Mouse (Mus musculus): ENCODE data around the gene Tardbp. TPM values are rescaled to one million over a fixed set of nuclear protein-coding genes. Genes with fewer than 3 reads are reported as not detected.

Gene Tardbp
- polyA plus RNA-seq, 1 experiment, result 433 TPM

DNA sequence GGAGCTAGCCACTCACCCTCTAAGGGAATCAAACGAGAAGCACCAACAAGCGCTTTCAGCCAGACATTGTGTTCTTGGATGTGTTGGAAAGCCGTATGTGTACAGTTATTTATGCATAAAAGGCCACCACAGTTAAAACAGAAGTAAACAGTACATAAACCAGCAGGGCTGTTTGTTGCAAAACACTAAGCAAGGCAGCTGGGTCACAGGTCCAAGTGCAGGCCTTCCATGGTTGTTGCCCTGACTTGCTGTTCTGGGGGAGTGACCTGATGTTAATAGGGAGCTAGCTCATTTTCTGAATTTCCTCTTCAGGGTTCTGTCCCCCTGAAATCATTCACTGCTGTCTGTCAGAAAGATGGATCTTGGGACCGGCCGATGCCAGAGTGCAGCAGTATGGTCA lies 17.0 kb downstream of the Tardbp start:
- no peak overlapping the region for H3K27ac ChIP-seq (ENCODE audit: insufficient read depth, low read depth, low read length)
- TF ChIP-seq POLR2A (IDR thresholded peaks at IDR 0.05; ENCODE audit: insufficient read depth, low read depth, low read length) (no peak), CTCF (IDR thresholded peaks at IDR 0.05; ENCODE audit: insufficient read depth, low read depth, low read length) (no peak)
- WGBS, result 83% methylated on average over 5 of the region's 5 CpGs
- no peak overlapping the region for H3K4me3 ChIP-seq (ENCODE audit: insufficient read depth, low read depth, low read length)
- peaks cover 2% of the 10 kb centered on the region; the same call in 1 of the 2 replicates for H3K4me1 ChIP-seq (ENCODE audit: control insufficient read depth, insufficient read depth, low read length)

DNA sequence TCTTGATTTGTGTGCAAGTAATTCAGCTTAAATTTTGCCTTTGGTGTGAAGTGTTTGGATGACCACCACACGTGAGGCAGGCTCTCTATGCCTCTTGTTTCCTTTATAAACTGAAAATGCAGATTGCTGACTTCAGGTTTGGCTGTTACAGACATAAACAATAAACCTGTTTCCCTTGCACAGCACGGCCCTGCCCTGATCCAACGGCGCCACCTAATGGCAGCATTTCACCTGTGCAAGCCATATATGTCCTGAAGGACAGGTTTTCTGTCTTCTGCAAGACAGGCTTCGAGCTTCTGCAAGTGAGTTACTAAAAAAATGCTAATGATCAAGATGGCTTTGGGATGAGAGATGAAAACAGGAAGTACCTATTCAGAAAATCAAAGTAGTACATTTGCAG lies 19.1 kb downstream of the Tardbp start:
- H3K4me3 ChIP-seq (ENCODE audit: insufficient read depth, low read depth, low read length), result no peak overlapping the region
- no peak overlapping the region for H3K27ac ChIP-seq (ENCODE audit: insufficient read depth, low read depth, low read length)
- TF ChIP-seq POLR2A (IDR thresholded peaks at IDR 0.05; ENCODE audit: insufficient read depth, low read depth, low read length), result no peak
- peak; percentile 47; the same call in 1 of the 2 replicates for TF ChIP-seq CTCF (IDR thresholded peaks at IDR 0.05; ENCODE audit: insufficient read depth, low read depth, low read length)
- 21% methylated on average over 5 of the region's 5 CpGs for WGBS
- H3K4me1 ChIP-seq (ENCODE audit: control insufficient read depth, insufficient read depth, low read length), result peaks cover 23% of the 10 kb centered on the region

DNA sequence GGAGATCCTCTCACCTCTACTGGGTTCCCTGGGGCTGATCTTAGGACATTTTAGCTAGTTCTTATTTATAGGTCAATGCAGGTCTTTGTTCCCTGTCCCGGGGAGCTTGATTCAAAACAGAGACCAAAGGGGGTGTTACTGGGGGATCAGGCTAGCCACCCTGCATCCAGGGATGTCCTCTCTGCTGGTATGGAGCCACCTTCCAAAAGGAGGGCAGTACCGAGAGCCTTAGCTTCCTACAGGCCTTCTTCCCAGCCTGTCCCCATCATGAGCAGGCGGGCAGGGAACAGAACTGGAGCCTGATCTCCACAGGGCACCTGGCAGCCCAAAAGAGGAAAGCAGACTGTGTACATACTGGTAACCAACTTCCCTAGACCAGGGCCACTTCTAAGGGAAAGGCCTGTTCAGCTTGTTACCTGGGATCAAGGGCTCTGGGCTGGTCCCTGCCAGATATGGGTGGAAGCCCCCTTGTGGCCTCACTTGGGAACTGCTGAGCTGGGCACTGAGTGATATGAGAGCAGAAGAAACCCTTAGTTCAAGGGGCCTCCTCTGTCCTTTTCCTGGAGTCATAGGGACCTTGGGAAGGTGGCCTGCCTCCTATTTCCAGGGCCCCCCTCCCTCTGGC lies 22.2 kb downstream of the Tardbp start:
- Histone ChIP-seq H3K4me3 (ENCODE audit: insufficient read depth, low read depth, low read length) (no peak overlapping the region), H3K27ac (ENCODE audit: insufficient read depth, low read depth, low read length) (peak overlapping the region; percentile 54), H3K4me1 (ENCODE audit: control insufficient read depth, insufficient read depth, low read length) (peaks cover 23% of the 10 kb centered on the region)
- TF ChIP-seq CTCF (IDR thresholded peaks at IDR 0.05; ENCODE audit: insufficient read depth, low read depth, low read length) (peak; percentile 68), POLR2A (IDR thresholded peaks at IDR 0.05; ENCODE audit: insufficient read depth, low read depth, low read length) (no peak)
- 77% methylated on average over 3 of the region's 3 CpGs for WGBS

DNA sequence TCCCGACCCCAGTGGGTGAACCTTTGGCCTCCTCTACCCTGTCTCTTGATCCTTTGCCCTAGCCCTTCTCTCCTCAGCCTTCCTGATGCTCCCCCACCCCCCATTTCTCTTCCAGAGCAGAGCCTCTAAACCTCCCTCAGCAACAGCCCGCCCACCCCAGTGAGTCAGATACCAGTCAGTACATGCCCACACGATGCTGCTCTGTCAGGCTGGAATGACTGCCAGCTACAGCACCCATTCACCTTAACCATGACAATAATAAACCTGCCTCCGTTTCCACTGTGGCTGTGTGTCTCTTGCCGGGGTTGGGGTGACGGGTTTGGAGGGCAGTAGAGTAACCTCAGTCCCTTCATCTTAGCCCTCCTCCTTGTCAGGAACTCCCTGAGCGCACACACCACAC lies 22.7 kb downstream of the Tardbp start:
- H3K4me3 ChIP-seq (ENCODE audit: insufficient read depth, low read depth, low read length), result no peak overlapping the region
- 52% methylated on average over 7 of the region's 7 CpGs for WGBS
- peaks cover 23% of the 10 kb centered on the region for H3K4me1 ChIP-seq (ENCODE audit: control insufficient read depth, insufficient read depth, low read length)

DNA sequence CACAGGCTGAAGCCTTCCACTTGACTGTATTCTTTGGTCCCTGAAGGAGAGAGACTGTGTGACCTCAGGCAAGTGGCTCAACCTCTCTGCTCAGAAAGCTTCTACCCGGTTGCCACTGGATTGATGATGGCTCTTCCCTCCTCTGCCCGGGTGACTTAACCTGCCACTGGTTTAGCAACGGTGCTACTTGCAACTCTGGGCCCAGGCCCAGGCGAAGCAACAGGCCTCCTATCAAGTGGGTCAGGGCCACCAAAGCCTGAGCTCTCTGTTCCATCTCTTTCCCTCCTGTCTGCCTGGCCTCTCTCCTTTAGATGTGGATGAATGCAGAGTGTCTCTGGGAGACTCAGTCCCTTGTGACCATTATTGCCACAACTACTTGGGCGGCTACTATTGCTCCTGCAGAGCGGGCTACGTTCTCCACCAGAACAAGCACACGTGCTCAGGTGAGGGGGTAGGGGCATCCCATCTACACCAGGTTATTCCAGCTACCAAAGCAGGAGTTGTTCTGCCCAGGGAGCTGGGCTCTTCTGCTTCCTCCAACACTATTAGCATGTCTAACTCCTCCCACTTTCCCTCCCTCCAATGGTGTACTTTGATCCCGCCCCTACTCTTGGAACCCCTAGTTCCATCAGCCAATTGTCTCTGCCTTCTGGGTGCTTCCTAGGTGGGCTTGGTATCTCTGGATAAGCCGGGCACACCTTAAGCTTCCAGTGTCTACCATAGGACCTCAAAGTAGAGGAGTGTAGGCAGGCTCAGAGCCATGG lies 23.3 kb downstream of the Tardbp start:
- TF ChIP-seq CTCF (IDR thresholded peaks at IDR 0.05; ENCODE audit: insufficient read depth, low read depth, low read length) (no peak), POLR2A (IDR thresholded peaks at IDR 0.05; ENCODE audit: insufficient read depth, low read depth, low read length) (no peak)
- 67% methylated on average over 10 of the region's 10 CpGs for WGBS
- Histone ChIP-seq H3K4me1 (ENCODE audit: control insufficient read depth, insufficient read depth, low read length) (peaks cover 23% of the 10 kb centered on the region), H3K27ac (ENCODE audit: insufficient read depth, low read depth, low read length) (peak overlapping the region; percentile 67), H3K4me3 (ENCODE audit: insufficient read depth, low read depth, low read length) (no peak overlapping the region)

More for the DNA sequence above, 22.7 kb downstream of the Tardbp start:
- H3K27ac ChIP-seq (ENCODE audit: insufficient read depth, low read depth, low read length), result peak overlapping the region; percentile 67
- TF ChIP-seq CTCF (IDR thresholded peaks at IDR 0.05; ENCODE audit: insufficient read depth, low read depth, low read length) (no peak), POLR2A (IDR thresholded peaks at IDR 0.05; ENCODE audit: insufficient read depth, low read depth, low read length) (no peak)

DNA sequence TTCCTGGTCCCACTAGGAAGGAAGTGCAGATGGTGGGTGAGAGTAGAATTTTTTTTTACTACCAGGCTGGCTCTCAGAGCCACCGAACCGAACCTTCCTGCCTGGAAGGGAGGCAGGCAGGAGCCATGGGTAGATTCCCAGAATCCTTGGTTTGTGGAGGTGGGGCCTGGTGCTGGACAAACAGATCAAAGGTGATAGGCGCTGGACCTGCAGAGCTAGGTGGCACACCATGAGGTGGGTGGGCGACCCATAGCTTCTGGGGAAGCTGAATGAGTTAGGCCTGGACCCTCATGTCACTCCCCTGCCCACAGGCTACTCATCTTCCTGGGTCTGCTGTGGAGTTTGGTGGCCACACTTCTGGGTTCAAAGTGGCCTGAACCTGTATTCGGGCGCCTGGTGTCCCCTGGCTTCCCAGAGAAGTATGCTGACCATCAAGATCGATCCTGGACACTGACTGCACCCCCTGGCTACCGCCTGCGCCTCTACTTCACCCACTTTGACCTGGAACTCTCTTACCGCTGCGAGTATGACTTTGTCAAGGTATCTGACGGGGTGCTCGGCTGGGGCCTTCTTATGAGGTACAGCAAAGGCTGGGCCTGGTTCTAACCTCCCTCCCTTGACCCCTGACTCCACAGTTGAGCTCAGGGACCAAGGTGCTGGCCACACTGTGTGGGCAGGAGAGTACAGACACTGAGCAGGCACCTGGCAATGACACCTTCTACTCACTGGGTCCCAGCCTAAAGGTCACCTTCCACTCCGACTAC lies 24.3 kb downstream of the Tardbp start, which contains the start of gene Masp2:
Gene Masp2, plus strand, starts transcription at position 198 of the 764 bp plus-strand sequence.
- TF ChIP-seq CTCF (IDR thresholded peaks at IDR 0.05; ENCODE audit: insufficient read depth, low read depth, low read length) (no peak), POLR2A (IDR thresholded peaks at IDR 0.05; ENCODE audit: insufficient read depth, low read depth, low read length) (no peak)
- Histone ChIP-seq H3K4me1 (ENCODE audit: control insufficient read depth, insufficient read depth, low read length) (peaks cover 23% of the 10 kb centered on the region), H3K27ac (ENCODE audit: insufficient read depth, low read depth, low read length) (no peak within 1 kb of the TSS), H3K4me3 (ENCODE audit: insufficient read depth, low read depth, low read length) (no peak within 1 kb of the TSS)
- 89% methylated on average over 14 of the region's 14 CpGs for WGBS

DNA sequence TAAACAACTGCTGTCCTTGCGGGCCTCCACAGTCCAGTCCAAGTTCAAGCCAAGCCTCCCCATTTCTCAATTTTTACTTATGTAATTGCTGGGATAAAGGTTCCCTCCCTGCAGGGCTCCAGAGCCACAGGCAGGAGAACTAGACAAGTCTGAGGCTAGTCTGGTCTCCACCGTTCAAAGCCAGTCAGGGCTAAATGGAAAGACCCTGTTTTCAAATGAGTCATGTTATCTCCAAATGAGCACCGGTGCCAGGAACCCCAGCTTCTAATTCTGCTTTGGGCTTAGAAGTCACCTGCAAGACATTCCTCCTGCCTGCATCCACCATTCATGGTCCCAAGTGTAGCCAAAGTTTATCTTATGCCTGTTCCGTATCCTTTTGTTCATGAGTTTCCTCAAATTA lies 24.9 kb downstream of the Tardbp start:
- TF ChIP-seq CTCF (IDR thresholded peaks at IDR 0.05; ENCODE audit: insufficient read depth, low read depth, low read length), result no peak
- no peak for TF ChIP-seq POLR2A (IDR thresholded peaks at IDR 0.05; ENCODE audit: insufficient read depth, low read depth, low read length)
- Histone ChIP-seq H3K4me3 (ENCODE audit: insufficient read depth, low read depth, low read length) (no peak overlapping the region), H3K4me1 (ENCODE audit: control insufficient read depth, insufficient read depth, low read length) (peaks cover 23% of the 10 kb centered on the region), H3K27ac (ENCODE audit: insufficient read depth, low read depth, low read length) (no peak overlapping the region)
- WGBS, result 63% methylated on average over 4 of the region's 4 CpGs

DNA sequence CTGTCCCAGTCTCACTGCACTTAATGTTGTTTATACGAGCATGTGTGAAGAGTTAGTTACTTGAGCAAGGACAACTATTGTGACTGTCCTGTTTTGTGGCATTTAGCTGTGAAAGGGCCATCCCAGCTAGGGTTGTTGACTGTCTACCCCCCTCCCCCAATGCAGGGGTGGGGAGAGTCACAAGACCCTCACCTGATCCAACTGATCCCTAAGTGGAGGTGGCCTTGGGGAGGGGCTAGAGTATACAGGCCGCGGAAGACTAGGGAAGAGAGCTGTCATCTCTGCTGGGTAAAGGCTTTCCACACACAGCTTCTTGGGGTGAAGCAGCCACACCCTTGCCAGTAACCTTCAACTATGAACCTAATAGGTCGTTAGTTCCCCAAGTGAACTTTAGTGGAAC lies 26.5 kb downstream of the Tardbp start:
- WGBS, result 94% methylated on average over 4 of the region's 4 CpGs
- H3K4me1 ChIP-seq (ENCODE audit: control insufficient read depth, insufficient read depth, low read length), result peaks cover 23% of the 10 kb centered on the region
- TF ChIP-seq CTCF (IDR thresholded peaks at IDR 0.05; ENCODE audit: insufficient read depth, low read depth, low read length), result no peak
- TF ChIP-seq POLR2A (IDR thresholded peaks at IDR 0.05; ENCODE audit: insufficient read depth, low read depth, low read length), result no peak

More for the DNA sequence above, 26.5 kb downstream of the Tardbp start:
- no peak overlapping the region for H3K4me3 ChIP-seq (ENCODE audit: insufficient read depth, low read depth, low read length)
- H3K27ac ChIP-seq (ENCODE audit: insufficient read depth, low read depth, low read length), result no peak overlapping the region
